Mouse (Mus musculus) ovary, postnatal 36 days (tissue): ENCODE measurements around the gene Rdx.

Experiments used
- DNase-seq: peaks from one replicate; pipeline ENCODE4 v3.0.0; 2022; ENCODE audit warnings: low spot score, mixed read lengths

The Rdx gene

GRCm38 (mm10) chr9:52110738-52111137 lies 63.8 kb downstream of the Rdx start:
- no peak for DNase-seq

GRCm38 (mm10) chr9:52113091-52113490 lies 66.1 kb downstream of the Rdx start:
- DNase-seq = no peak

- DNase-seq = no peak
These were observed 72.2 kb downstream of the Rdx start for GRCm38 (mm10) chr9:52119212-52119611.

- no peak for DNase-seq
These were observed 78.3 kb downstream of the Rdx start for GRCm38 (mm10) chr9:52125225-52125624.

GRCm38 (mm10) chr9:52130348-52130747 lies 83.4 kb downstream of the Rdx start:
- DNase-seq = no peak

GRCm38 (mm10) chr9:52132771-52133170 lies 85.8 kb downstream of the Rdx start:
- DNase-seq = no peak
